ENCODE assay signal across 7 mouse cellular contexts in genomic region chr16:4938989-4939388, GRCm38 (mm10). TPM values are rescaled to one million over a fixed set of nuclear protein-coding genes. Genes with fewer than 3 reads are reported as not detected.
DNase-seq lines count a peak whose midpoint lies in the region; ATAC-seq and TF ChIP-seq lines count a peak whose summit lies in the region.

No protein-coding gene starts in this region.

- peaks cover 8% of the 10 kb centered on the region for H3K4me1 ChIP-seq in embryonic facial prominence, embryonic 12.5 days
- peaks cover 7% of the 10 kb centered on the region for H3K4me1 ChIP-seq in kidney, adult 2 months (ENCODE audit: control insufficient read depth, insufficient read depth, low read length)
- H3K4me1 ChIP-seq in limb, embryonic 12.5 days (replicated peaks) = peaks cover 14% of the 10 kb centered on the region
- peaks cover 11% of the 10 kb centered on the region for H3K4me1 ChIP-seq in midbrain, embryonic 15.5 days
- peaks cover 2% of the 10 kb centered on the region; the same call in 1 of the 2 replicates for H3K4me1 ChIP-seq in spleen, adult 2 months (ENCODE audit: control insufficient read depth, insufficient read depth, insufficient read length)

- TF ChIP-seq POLR2A in kidney, adult 2 months (IDR thresholded peaks at IDR 0.05; ENCODE audit: low read depth, low read length) = peak; percentile 92
- TF ChIP-seq POLR2A in spleen, adult 2 months (IDR thresholded peaks at IDR 0.05; ENCODE audit: low read depth, low read length) = peak; percentile 87

- under 1% methylated on average over 28 of the region's 28 CpGs for WGBS in embryonic facial prominence, embryonic 12.5 days
- WGBS in kidney, adult 2 months = under 1% methylated on average over 28 of the region's 28 CpGs
- WGBS in limb, embryonic 12.5 days = under 1% methylated on average over 28 of the region's 28 CpGs
- WGBS in midbrain, embryonic 15.5 days = under 1% methylated on average over 28 of the region's 28 CpGs
- under 1% methylated on average over 28 of the region's 28 CpGs for WGBS in spleen, adult 2 months

- peak; percentile 96 for DNase-seq in adrenal gland, postnatal 25 days
- DNase-seq in heart, adult 18-20 months = peak; percentile 97 to 98
- peak; percentile 98 for DNase-seq in kidney, adult 2 months
- peak; percentile 86 to 96 for DNase-seq in spleen, adult 2 months (ENCODE audit: low read depth in 1 of 2, low spot score in 2 of 2)

- no peaks in the 10 kb centered on the region for H3K27me3 ChIP-seq in embryonic facial prominence, embryonic 12.5 days
- H3K27me3 ChIP-seq in kidney, adult 2 months (replicated peaks; ENCODE audit: control insufficient read depth, insufficient read depth, low read length) = no peaks in the 10 kb centered on the region
- H3K27me3 ChIP-seq in limb, embryonic 12.5 days = no peaks in the 10 kb centered on the region
- no peaks in the 10 kb centered on the region for H3K27me3 ChIP-seq in midbrain, embryonic 15.5 days (replicated peaks)
- H3K27me3 ChIP-seq in spleen, adult 2 months (ENCODE audit: control insufficient read depth, insufficient read depth, low read length) = no peaks in the 10 kb centered on the region

- peaks cover 80% of the 10 kb centered on the region for H3K36me3 ChIP-seq in embryonic facial prominence, embryonic 12.5 days
- no peaks in the 10 kb centered on the region for H3K36me3 ChIP-seq in kidney, adult 2 months (ENCODE audit: control insufficient read depth, insufficient read depth, low read length)
- H3K36me3 ChIP-seq in limb, embryonic 12.5 days = peaks cover 82% of the 10 kb centered on the region
- peaks cover 26% of the 10 kb centered on the region; the same call in 1 of the 2 replicates for H3K36me3 ChIP-seq in midbrain, embryonic 15.5 days (replicated peaks)
- H3K36me3 ChIP-seq in spleen, adult 2 months (ENCODE audit: control insufficient read depth, insufficient read depth, low read length) = peaks cover 26% of the 10 kb centered on the region

- ATAC-seq in embryonic facial prominence, embryonic 12.5 days (ENCODE audit: insufficient number of reproducible peaks, insufficient read depth, low FRiP score, low TSS enrichment) = peak; percentile 94
- ATAC-seq in limb, embryonic 12.5 days (ENCODE audit: insufficient number of reproducible peaks, insufficient read depth, low FRiP score, low TSS enrichment, low read depth) = peak; percentile 91
- ATAC-seq in midbrain, embryonic 15.5 days (replicated peaks) = peak; percentile 96

- TF ChIP-seq CTCF in kidney, adult 2 months (conservative IDR thresholded peaks at IDR 0.05; ENCODE audit: insufficient read depth, insufficient read length, low read depth, low read length) = no peak
- TF ChIP-seq CTCF in spleen, adult 2 months (IDR thresholded peaks at IDR 0.05; ENCODE audit: extremely low read depth, insufficient read depth, insufficient read length, insufficient replicate concordance) = no peak

- peak overlapping the region; percentile 79 for H3K4me3 ChIP-seq in embryonic facial prominence, embryonic 12.5 days
- H3K4me3 ChIP-seq in kidney, adult 2 months (ENCODE audit: insufficient read depth, low read depth, low read length) = peak overlapping the region; percentile 90
- peak overlapping the region; percentile 92 for H3K4me3 ChIP-seq in limb, embryonic 12.5 days (replicated peaks)
- peak overlapping the region; percentile 95 for H3K4me3 ChIP-seq in midbrain, embryonic 15.5 days
- peak overlapping the region; percentile 84 for H3K4me3 ChIP-seq in spleen, adult 2 months (ENCODE audit: extremely low read depth, insufficient read depth, insufficient read length)

- peak overlapping the region; percentile 86 for H3K27ac ChIP-seq in embryonic facial prominence, embryonic 12.5 days
- H3K27ac ChIP-seq in kidney, adult 2 months (ENCODE audit: insufficient read depth, low read depth, low read length) = peak overlapping the region; percentile 54
- H3K27ac ChIP-seq in limb, embryonic 12.5 days = peak overlapping the region; percentile 89
- peak overlapping the region; percentile 87 for H3K27ac ChIP-seq in midbrain, embryonic 15.5 days
- H3K27ac ChIP-seq in spleen, adult 2 months (ENCODE audit: insufficient read depth, low read length) = peak overlapping the region; percentile 74

- no peaks in the 10 kb centered on the region for H3K9me3 ChIP-seq in embryonic facial prominence, embryonic 12.5 days
- no peaks in the 10 kb centered on the region for H3K9me3 ChIP-seq in limb, embryonic 12.5 days
- no peaks in the 10 kb centered on the region for H3K9me3 ChIP-seq in midbrain, embryonic 15.5 days

- H3K9ac ChIP-seq in embryonic facial prominence, embryonic 12.5 days = peak overlapping the region; percentile 85
- H3K9ac ChIP-seq in limb, embryonic 12.5 days (replicated peaks) = peak overlapping the region; percentile 89
- peak overlapping the region; percentile 98 for H3K9ac ChIP-seq in midbrain, embryonic 15.5 days

- H3K4me2 ChIP-seq in embryonic facial prominence, embryonic 12.5 days (replicated peaks) = peak overlapping the region; percentile 65
- H3K4me2 ChIP-seq in limb, embryonic 12.5 days = peak overlapping the region; percentile 89
- H3K4me2 ChIP-seq in midbrain, embryonic 15.5 days = peak overlapping the region; percentile 97

RNA-seq across cellular contexts. Expression of gene Nudt16l1, which starts 0.4 kb away (rescaled TPM):
- total RNA-seq in adrenal gland, postnatal 25 days (2021) = 63.9 and 76.9 TPM in 2 replicates
- polyA plus RNA-seq in embryonic facial prominence, embryonic 12.5 days (2016; fragmentation: Nextera tagmentation; extraction: Ambion mirVana) = 171 and 177 TPM in 2 replicates
- total RNA-seq in heart, adult 18-20 months (2021) = 10 to 100 TPM; 19.1 to 20.4 TPM
- polyA plus RNA-seq in kidney, adult 2 months (2012; rRNA removed) = 137 and 145 TPM in 2 replicates
- polyA plus RNA-seq in limb, embryonic 12.5 days (2016; fragmentation: Nextera tagmentation; extraction: Ambion mirVana) = 168 and 171 TPM in 2 replicates
- polyA plus RNA-seq in midbrain, embryonic 15.5 days (2015; fragmentation: Nextera tagmentation; extraction: Ambion mirVana) = 123 and 132 TPM in 2 replicates
- 70.3 and 78.4 TPM in 2 replicates for polyA plus RNA-seq in spleen, adult 2 months (2012; rRNA removed)

RNA-seq across cellular contexts. Expression of gene Anks3, which starts 25.0 kb away (rescaled TPM):
- 48.5 and 51.3 TPM in 2 replicates for total RNA-seq in adrenal gland, postnatal 25 days (2021)
- polyA plus RNA-seq in embryonic facial prominence, embryonic 12.5 days (2016; fragmentation: Nextera tagmentation; extraction: Ambion mirVana) = 64.3 and 69.2 TPM in 2 replicates
- 10 to 100 TPM; 11.3 to 14.7 TPM for total RNA-seq in heart, adult 18-20 months (2021)
- polyA plus RNA-seq in kidney, adult 2 months (2012; rRNA removed) = 50.7 and 61.1 TPM in 2 replicates
- 63.0 and 67.6 TPM in 2 replicates for polyA plus RNA-seq in limb, embryonic 12.5 days (2016; fragmentation: Nextera tagmentation; extraction: Ambion mirVana)
- 80.0 and 86.3 TPM in 2 replicates for polyA plus RNA-seq in midbrain, embryonic 15.5 days (2015; fragmentation: Nextera tagmentation; extraction: Ambion mirVana)
- 51.5 and 56.3 TPM in 2 replicates for polyA plus RNA-seq in spleen, adult 2 months (2012; rRNA removed)

RNA-seq across cellular contexts. Expression of gene Mgrn1, which starts 52.9 kb away (rescaled TPM):
- total RNA-seq in adrenal gland, postnatal 25 days (2021) = 75.1 and 85.4 TPM in 2 replicates
- 91.9 and 93.4 TPM in 2 replicates for polyA plus RNA-seq in embryonic facial prominence, embryonic 12.5 days (2016; fragmentation: Nextera tagmentation; extraction: Ambion mirVana)
- total RNA-seq in heart, adult 18-20 months (2021) = 100 to 1,000 TPM; 165 to 167 TPM
- polyA plus RNA-seq in kidney, adult 2 months (2012; rRNA removed) = 197 and 218 TPM in 2 replicates
- polyA plus RNA-seq in limb, embryonic 12.5 days (2016; fragmentation: Nextera tagmentation; extraction: Ambion mirVana) = 87.1 and 87.5 TPM in 2 replicates
- polyA plus RNA-seq in midbrain, embryonic 15.5 days (2015; fragmentation: Nextera tagmentation; extraction: Ambion mirVana) = 124 and 131 TPM in 2 replicates
- 103 and 134 TPM in 2 replicates for polyA plus RNA-seq in spleen, adult 2 months (2012; rRNA removed)

RNA-seq across cellular contexts. Expression of gene Sept12, which starts 58.7 kb away (rescaled TPM):
- total RNA-seq in adrenal gland, postnatal 25 days (2021) = not detected in 2 replicates
- polyA plus RNA-seq in embryonic facial prominence, embryonic 12.5 days (2016; fragmentation: Nextera tagmentation; extraction: Ambion mirVana) = not detected in 2 replicates
- not detected for total RNA-seq in heart, adult 18-20 months (2021)
- 0.33 TPM in 1 of 2 replicates, not detected in the other for polyA plus RNA-seq in kidney, adult 2 months (2012; rRNA removed)
- 0.08 TPM in 1 of 2 replicates, not detected in the other for polyA plus RNA-seq in limb, embryonic 12.5 days (2016; fragmentation: Nextera tagmentation; extraction: Ambion mirVana)
- polyA plus RNA-seq in midbrain, embryonic 15.5 days (2015; fragmentation: Nextera tagmentation; extraction: Ambion mirVana) = not detected in 2 replicates
- not detected in 2 replicates for polyA plus RNA-seq in spleen, adult 2 months (2012; rRNA removed)

RNA-seq across cellular contexts. Expression of gene Ubald1, which starts 58.9 kb away (rescaled TPM):
- 41.3 and 44.3 TPM in 2 replicates for total RNA-seq in adrenal gland, postnatal 25 days (2021)
- 31.2 and 32.7 TPM in 2 replicates for polyA plus RNA-seq in embryonic facial prominence, embryonic 12.5 days (2016; fragmentation: Nextera tagmentation; extraction: Ambion mirVana)
- 10 to 100 TPM; 14.3 to 19.7 TPM for total RNA-seq in heart, adult 18-20 months (2021)
- polyA plus RNA-seq in kidney, adult 2 months (2012; rRNA removed) = 38.4 and 39.2 TPM in 2 replicates
- polyA plus RNA-seq in limb, embryonic 12.5 days (2016; fragmentation: Nextera tagmentation; extraction: Ambion mirVana) = 31.5 and 35.3 TPM in 2 replicates
- 58.2 and 58.7 TPM in 2 replicates for polyA plus RNA-seq in midbrain, embryonic 15.5 days (2015; fragmentation: Nextera tagmentation; extraction: Ambion mirVana)
- polyA plus RNA-seq in spleen, adult 2 months (2012; rRNA removed) = 65.6 and 67.6 TPM in 2 replicates

Comparison
In these comparisons a context has a peak if more than half of its experiments do, and no peak if none do; other contexts are left out.
1. Peak in every context shown above with its lines: DNase-seq, ATAC-seq, H3K4me3 ChIP-seq and H3K27ac ChIP-seq.